Mouse (Mus musculus) heart, embryonic 12.5 days (tissue): Measurements from ENCODE around the gene Olfr419. TPM values are rescaled to one million over a fixed set of nuclear protein-coding genes. Genes with fewer than 3 reads are reported as not detected.

Experiments used
- ATAC-seq: fragments of 200-750 bp; cut with Nextera tagmentation; 2 replicates; pipeline ENCODE4 v1.8.0; 2017; ENCODE audit warnings: moderate TSS enrichment, moderate library complexity; ENCODE audit not compliant: insufficient number of reproducible peaks, low FRiP score
- H3K27ac ChIP-seq: fragments of 300-500 bp; sonication (generic); 2 replicates; pipeline ENCODE4 v1.5.1; 2016; ENCODE audit warnings: mild to moderate bottlenecking, moderate library complexity; ENCODE audit not compliant: poor library complexity, severe bottlenecking
- H3K27me3 ChIP-seq: fragments of 300-500 bp; sonication (generic); replicated peaks from 2 replicates; pipeline ENCODE4 v1.6.1; 2016; ENCODE audit warnings: mild to moderate bottlenecking, moderate library complexity
- H3K36me3 ChIP-seq: fragments of 300-500 bp; sonication (generic); 2 replicates; pipeline ENCODE4 v1.6.1; 2016; ENCODE audit warnings: mild to moderate bottlenecking, moderate library complexity
- H3K4me1 ChIP-seq: fragments of 300-500 bp; sonication (generic); replicated peaks from 2 replicates; pipeline ENCODE4 v1.6.1; 2016; ENCODE audit warnings: mild to moderate bottlenecking
- H3K4me2 ChIP-seq: fragments of 300-500 bp; sonication (generic); 2 replicates; pipeline ENCODE4 v1.6.1; 2016; ENCODE audit warnings: mild to moderate bottlenecking, moderate library complexity
- H3K4me3 ChIP-seq: fragments of 300-500 bp; sonication (generic); 2 replicates; pipeline ENCODE4 v1.5.1; 2016; ENCODE audit warnings: mild to moderate bottlenecking
- H3K9ac ChIP-seq: fragments of 300-500 bp; sonication (generic); 2 replicates; pipeline ENCODE4 v1.6.1; 2016; ENCODE audit warnings: mild to moderate bottlenecking, moderate library complexity
- H3K9me3 ChIP-seq: fragments of 300-500 bp; sonication (generic); replicated peaks from 2 replicates; pipeline ENCODE4 v1.6.1; 2016; ENCODE audit warnings: mild to moderate bottlenecking, moderate library complexity
- WGBS: fragments of 180-500 bp; shearing (Covaris S2); methylation state at CpG from one replicate; pipeline ENCODE4 v1.1.7; 2016; 5-methylcytosine and 5-hydroxymethylcytosine counted together
- polyA plus RNA-seq: library from polyadenylated mRNA; unstranded; fragments of >200 nt; fragmentation: Nextera tagmentation; extraction: Ambion mirVana; gene quantifications from 2 replicates; pipeline ENCODE4 v1.2.1, GENCODE M21; 2016

Gene Olfr419
- polyA plus RNA-seq, 1 experiment from 2014 or later = not detected

- no peak overlapping the region for H3K27ac ChIP-seq
- no peak for ATAC-seq
- no peak overlapping the region for H3K4me2 ChIP-seq
- no peak overlapping the region for H3K4me3 ChIP-seq
- H3K27me3 ChIP-seq = no peaks in the 10 kb centered on the region
- no peaks in the 10 kb centered on the region for H3K4me1 ChIP-seq
- no peaks in the 10 kb centered on the region for H3K9me3 ChIP-seq
- no peak overlapping the region for H3K9ac ChIP-seq
- no peaks in the 10 kb centered on the region for H3K36me3 ChIP-seq
- WGBS = 74% methylated on average over 5 of the region's 5 CpGs
Measured at GRCm38 (mm10) chr1:174212286-174212685, 39.6 kb downstream of the Olfr419 start.

GRCm38 (mm10) chr1:174204699-174205098 is 47.2 kb downstream of the Olfr419 start:
- Histone ChIP-seq H3K4me3 (no peak overlapping the region), H3K27ac (no peak overlapping the region), H3K4me2 (no peak overlapping the region), H3K4me1 (no peaks in the 10 kb centered on the region), H3K9ac (no peak overlapping the region), H3K27me3 (no peaks in the 10 kb centered on the region), H3K36me3 (no peaks in the 10 kb centered on the region), H3K9me3 (no peaks in the 10 kb centered on the region)
- no peak for ATAC-seq
- WGBS = 67% methylated on average over 7 of the region's 7 CpGs

Other genes with a start within 250 kb of the Olfr419 start
- 2.4 and 2.9 TPM in 2 replicates for gene Ifi205, start 220.3 kb downstream of the Olfr419 start, polyA plus RNA-seq
- 0.05 TPM in 1 of 2 replicates, not detected in the other for gene Olfr433, start 211.4 kb downstream of the Olfr419 start, polyA plus RNA-seq
- not detected in 2 replicates for gene Olfr432, start 202.9 kb downstream of the Olfr419 start, polyA plus RNA-seq
- gene Olfr430, start 185.5 kb downstream of the Olfr419 start, polyA plus RNA-seq = not detected in 2 replicates
- gene Olfr429, start 167.7 kb downstream of the Olfr419 start, polyA plus RNA-seq = not detected in 2 replicates
- gene Olfr427, start 155.2 kb downstream of the Olfr419 start, polyA plus RNA-seq = not detected in 2 replicates
- gene Olfr231, start 130.9 kb downstream of the Olfr419 start, polyA plus RNA-seq = not detected in 2 replicates
- gene Olfr424, start 120.5 kb downstream of the Olfr419 start, polyA plus RNA-seq = not detected in 2 replicates
- not detected in 2 replicates for gene Olfr420, start 96.4 kb downstream of the Olfr419 start, polyA plus RNA-seq
- gene Spta1, start 79.3 kb downstream of the Olfr419 start, polyA plus RNA-seq = 6.1 and 6.8 TPM in 2 replicates
- not detected in 2 replicates for gene Mptx1, start 78.5 kb upstream of the Olfr419 start, polyA plus RNA-seq
- gene Olfr417, start 113.1 kb upstream of the Olfr419 start, polyA plus RNA-seq = not detected in 2 replicates
- not detected in 2 replicates for gene Olfr248, start 139.0 kb upstream of the Olfr419 start, polyA plus RNA-seq
- not detected in 2 replicates for gene Olfr414, start 172.0 kb upstream of the Olfr419 start, polyA plus RNA-seq
- not detected in 2 replicates for gene Olfr220, start 190.0 kb upstream of the Olfr419 start, polyA plus RNA-seq
- 0.63 and 0.78 TPM in 2 replicates for gene Fmn2, start 249.8 kb upstream of the Olfr419 start, polyA plus RNA-seq